Mouse (Mus musculus): ENCODE data around the gene Syne3. TPM values are rescaled to one million over a fixed set of nuclear protein-coding genes. Genes with fewer than 3 reads are reported as not detected.

Gene Syne3
- polyA plus RNA-seq, 1 experiment = 11.6 TPM

DNA sequence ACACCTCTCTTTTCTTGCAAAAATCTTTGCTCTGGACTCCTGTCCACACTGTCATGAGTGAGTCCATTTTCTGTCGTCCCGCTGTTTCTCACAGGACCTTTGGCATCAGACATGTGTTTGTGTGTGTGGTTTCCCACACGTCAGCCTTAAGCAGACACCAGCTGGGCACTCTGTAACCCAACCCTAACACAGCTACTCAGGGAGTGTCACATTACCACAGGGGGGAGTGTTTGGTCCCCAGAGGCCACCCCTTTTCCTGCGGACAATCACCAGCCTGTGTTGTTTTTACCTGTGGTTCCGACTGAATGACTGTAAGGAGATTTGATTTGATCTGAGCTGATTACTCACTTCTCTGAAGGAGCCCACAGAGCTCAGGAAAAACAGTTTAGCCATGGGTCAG, 105.5 kb downstream of the Syne3 start:
- H3K4me2 ChIP-seq (ENCODE audit: low read depth) = peak overlapping the region; percentile 51
- no peak overlapping the region for H3K4me3 ChIP-seq
- TF ChIP-seq MYOG (IDR thresholded peaks at IDR 0.05; ENCODE audit: control insufficient read depth in 1 of 3, insufficient read depth in 1 of 3, insufficient read length in 2 of 3, low read depth in 2 of 3) = peak in 2 of 3 experiments; percentile 39 to 86
- peak in 2 of 3 experiments; percentile 75 to 85 for TF ChIP-seq MYOD1 (IDR thresholded peaks at IDR 0.05; ENCODE audit: control insufficient read depth in 1 of 3, insufficient read length in 2 of 3, low read depth in 2 of 3)
- TF ChIP-seq CEBPB (IDR thresholded peaks at IDR 0.05; ENCODE audit: insufficient read depth, poor library complexity, severe bottlenecking) = no peak
- TF ChIP-seq TCF12 (IDR thresholded peaks at IDR 0.05; ENCODE audit: insufficient read depth, poor library complexity, severe bottlenecking) = peak; percentile 62
- H3K27me3 ChIP-seq (ENCODE audit: control insufficient read depth, insufficient read depth, insufficient read length) = peaks cover 4% of the 10 kb centered on the region
- H3K36me3 ChIP-seq (ENCODE audit: control insufficient read depth, insufficient read depth) = no peaks in the 10 kb centered on the region
- H3ac ChIP-seq (ENCODE audit: control insufficient read depth, insufficient read length) = no peak overlapping the region
- no peaks in the 10 kb centered on the region for H3K79me2 ChIP-seq (ENCODE audit: control insufficient read depth, insufficient read depth)

DNA sequence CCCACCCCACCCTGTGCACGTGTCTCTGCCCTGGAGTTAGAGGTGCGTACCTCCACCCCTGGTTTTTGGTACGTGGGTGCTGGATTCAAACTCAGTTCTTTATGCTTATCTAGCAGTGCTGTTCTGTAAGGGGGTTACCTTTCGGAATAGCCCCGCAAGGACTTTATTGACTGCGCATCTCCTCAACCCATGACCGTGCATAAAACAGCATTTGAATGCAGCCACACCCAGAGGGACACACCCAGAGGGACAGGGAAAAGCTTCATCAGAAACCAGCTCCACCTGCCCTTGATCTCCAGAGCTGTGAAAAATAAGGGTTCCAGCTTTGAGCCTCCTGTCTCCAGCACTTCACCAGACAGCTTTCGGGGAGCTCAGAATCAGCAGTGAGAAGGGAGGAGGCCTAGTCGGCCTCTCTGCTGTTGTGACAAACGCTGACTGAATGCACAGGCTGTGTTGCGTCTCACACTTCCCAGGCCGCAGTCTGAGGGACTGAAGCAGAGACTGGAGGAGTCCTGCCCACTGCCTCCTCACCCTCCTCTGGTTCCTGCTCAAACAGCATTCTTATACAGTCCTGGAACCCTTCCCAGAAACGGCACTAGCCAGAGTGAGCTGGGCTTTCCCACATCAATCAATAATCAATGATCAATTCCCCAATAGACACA, 107.1 kb downstream of the Syne3 start:
- no peak overlapping the region for H3K4me2 ChIP-seq (ENCODE audit: low read depth)
- no peaks in the 10 kb centered on the region for H3K36me3 ChIP-seq (ENCODE audit: control insufficient read depth, insufficient read depth)
- peaks cover 12% of the 10 kb centered on the region for H3K27me3 ChIP-seq (ENCODE audit: control insufficient read depth, insufficient read depth, insufficient read length)
- no peaks in the 10 kb centered on the region for H3K79me2 ChIP-seq (ENCODE audit: control insufficient read depth, insufficient read depth)
- no peak overlapping the region for H3K4me3 ChIP-seq
- TF ChIP-seq CEBPB (IDR thresholded peaks at IDR 0.05; ENCODE audit: insufficient read depth, poor library complexity, severe bottlenecking) (no peak), POLR2A (IDR thresholded peaks at IDR 0.05; ENCODE audit: insufficient read length, low read depth) (no peak), TCF12 (IDR thresholded peaks at IDR 0.05; ENCODE audit: insufficient read depth, poor library complexity, severe bottlenecking) (no peak), MAX (IDR thresholded peaks at IDR 0.05; ENCODE audit: low read depth) (no peak), REST (IDR thresholded peaks at IDR 0.05; ENCODE audit: insufficient read depth, insufficient read length) (no peak), TCF3 (IDR thresholded peaks at IDR 0.05; ENCODE audit: insufficient read length, low read depth) (no peak), SRF (IDR thresholded peaks at IDR 0.05; ENCODE audit: control insufficient read depth, insufficient read length, low read depth) (no peak), POLR2AphosphoS2 (IDR thresholded peaks at IDR 0.05; ENCODE audit: insufficient read length, low read depth) (no peak), MYOG (IDR thresholded peaks at IDR 0.05; ENCODE audit: control insufficient read depth in 1 of 3, insufficient read depth in 1 of 3, insufficient read length in 2 of 3, low read depth in 2 of 3) (no peak), USF1 (IDR thresholded peaks at IDR 0.05; ENCODE audit: low read depth) (no peak), MYOD1 (IDR thresholded peaks at IDR 0.05; ENCODE audit: control insufficient read depth in 1 of 3, insufficient read length in 2 of 3, low read depth in 2 of 3) (no peak), E2F4 (IDR thresholded peaks at IDR 0.05; ENCODE audit: insufficient read depth) (no peak)
- no peak overlapping the region for H3ac ChIP-seq (ENCODE audit: control insufficient read depth, insufficient read length)

DNA sequence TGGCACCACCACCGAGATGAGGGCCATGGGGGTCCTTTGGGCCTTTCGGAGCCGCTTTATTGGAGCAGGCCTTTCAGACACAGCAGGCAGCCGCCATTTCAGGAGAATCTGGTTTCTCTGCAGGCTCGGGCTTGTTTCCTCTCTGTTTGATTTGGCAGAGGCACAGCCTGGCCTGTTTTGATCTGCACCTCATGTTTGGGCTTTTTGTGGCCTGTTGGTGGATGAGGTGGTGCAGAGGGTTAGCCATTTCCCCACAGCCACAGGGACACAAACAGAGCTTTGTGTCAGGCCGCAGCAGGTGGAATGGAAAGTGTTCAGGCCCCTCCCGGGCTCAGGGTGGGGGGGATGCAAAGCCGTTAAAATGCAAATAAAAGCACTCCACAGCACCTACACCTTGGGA, 108.3 kb downstream of the Syne3 start:
- no peak for TF ChIP-seq CEBPB (IDR thresholded peaks at IDR 0.05; ENCODE audit: insufficient read depth, poor library complexity, severe bottlenecking)
- TF ChIP-seq MYOG (IDR thresholded peaks at IDR 0.05; ENCODE audit: control insufficient read depth in 1 of 3, insufficient read depth in 1 of 3, insufficient read length in 2 of 3, low read depth in 2 of 3) = peak in 1 of 3 experiments; percentile 5
- peak in 1 of 3 experiments; percentile 23 for TF ChIP-seq MYOD1 (IDR thresholded peaks at IDR 0.05; ENCODE audit: control insufficient read depth in 1 of 3, insufficient read length in 2 of 3, low read depth in 2 of 3)
- TF ChIP-seq REST (IDR thresholded peaks at IDR 0.05; ENCODE audit: insufficient read depth, insufficient read length) = no peak
- TF ChIP-seq USF1 (IDR thresholded peaks at IDR 0.05; ENCODE audit: low read depth) = no peak
- TF ChIP-seq SRF (IDR thresholded peaks at IDR 0.05; ENCODE audit: control insufficient read depth, insufficient read length, low read depth) = no peak
- Histone ChIP-seq H3K27me3 (ENCODE audit: control insufficient read depth, insufficient read depth, insufficient read length) (peaks cover 24% of the 10 kb centered on the region), H3K4me2 (ENCODE audit: low read depth) (no peak overlapping the region), H3K79me2 (ENCODE audit: control insufficient read depth, insufficient read depth) (no peaks in the 10 kb centered on the region), H3ac (ENCODE audit: control insufficient read depth, insufficient read length) (no peak overlapping the region), H3K4me3 (no peak overlapping the region), H3K36me3 (ENCODE audit: control insufficient read depth, insufficient read depth) (no peaks in the 10 kb centered on the region)

DNA sequence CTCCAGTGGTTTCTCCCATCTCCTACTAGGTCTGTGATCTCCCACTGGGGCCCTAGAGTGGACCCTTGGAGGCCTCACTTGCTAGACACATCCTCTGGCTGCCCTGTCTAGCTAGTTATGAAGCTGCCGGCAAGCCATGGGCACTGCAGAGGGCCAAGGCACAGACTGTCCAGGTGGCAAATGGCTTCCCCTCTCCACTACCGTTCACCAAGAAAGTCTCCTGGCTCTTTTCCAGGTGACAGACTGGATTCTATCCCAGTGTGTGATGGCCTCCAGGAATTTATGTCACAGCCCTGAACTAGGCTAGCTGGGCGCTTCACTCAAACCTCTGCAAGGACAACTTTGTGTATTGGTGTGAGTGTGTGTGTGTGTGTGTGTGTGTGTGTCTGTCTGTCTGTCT, 109.8 kb downstream of the Syne3 start:
- peaks cover 33% of the 10 kb centered on the region for H3K27me3 ChIP-seq (ENCODE audit: control insufficient read depth, insufficient read depth, insufficient read length)
- no peaks in the 10 kb centered on the region for H3K79me2 ChIP-seq (ENCODE audit: control insufficient read depth, insufficient read depth)
- H3K4me2 ChIP-seq (ENCODE audit: low read depth) = no peak overlapping the region
- no peak overlapping the region for H3K4me3 ChIP-seq
- TF ChIP-seq MYOD1 (IDR thresholded peaks at IDR 0.05; ENCODE audit: control insufficient read depth in 1 of 3, insufficient read length in 2 of 3, low read depth in 2 of 3) (no peak), TCF3 (IDR thresholded peaks at IDR 0.05; ENCODE audit: insufficient read length, low read depth) (no peak), CEBPB (IDR thresholded peaks at IDR 0.05; ENCODE audit: insufficient read depth, poor library complexity, severe bottlenecking) (no peak), POLR2A (IDR thresholded peaks at IDR 0.05; ENCODE audit: insufficient read length, low read depth) (no peak), SRF (IDR thresholded peaks at IDR 0.05; ENCODE audit: control insufficient read depth, insufficient read length, low read depth) (no peak), MAX (IDR thresholded peaks at IDR 0.05; ENCODE audit: low read depth) (no peak), TCF12 (IDR thresholded peaks at IDR 0.05; ENCODE audit: insufficient read depth, poor library complexity, severe bottlenecking) (no peak), REST (IDR thresholded peaks at IDR 0.05; ENCODE audit: insufficient read depth, insufficient read length) (no peak), MYOG (IDR thresholded peaks at IDR 0.05; ENCODE audit: control insufficient read depth in 1 of 3, insufficient read depth in 1 of 3, insufficient read length in 2 of 3, low read depth in 2 of 3) (no peak), USF1 (IDR thresholded peaks at IDR 0.05; ENCODE audit: low read depth) (no peak), POLR2AphosphoS2 (IDR thresholded peaks at IDR 0.05; ENCODE audit: insufficient read length, low read depth) (no peak)
- H3K36me3 ChIP-seq (ENCODE audit: control insufficient read depth, insufficient read depth) = no peaks in the 10 kb centered on the region
- H3ac ChIP-seq (ENCODE audit: control insufficient read depth, insufficient read length) = no peak overlapping the region

DNA sequence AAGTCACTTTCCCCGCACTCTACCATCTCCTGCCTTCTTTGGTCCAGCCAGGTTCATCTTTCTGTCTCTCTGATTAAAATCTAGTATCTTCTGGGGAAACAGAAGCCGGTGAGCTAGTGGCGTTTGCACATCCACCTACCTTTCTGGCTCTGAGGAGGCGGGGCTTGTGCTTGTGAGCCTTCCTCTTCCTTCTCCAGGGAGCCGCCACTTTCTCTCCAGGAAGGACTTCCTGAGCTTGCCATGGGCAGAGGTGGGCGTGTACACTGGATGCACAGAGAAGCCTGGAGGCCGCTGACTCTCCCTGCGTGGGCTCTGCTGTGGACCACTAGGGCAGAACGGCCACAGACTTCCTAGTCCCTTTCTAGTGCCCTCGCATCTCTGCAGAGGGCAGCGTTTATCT, 110.4 kb downstream of the Syne3 start:
- Histone ChIP-seq H3K4me3 (no peak overlapping the region), H3K79me2 (ENCODE audit: control insufficient read depth, insufficient read depth) (no peaks in the 10 kb centered on the region), H3K36me3 (ENCODE audit: control insufficient read depth, insufficient read depth) (no peaks in the 10 kb centered on the region), H3ac (ENCODE audit: control insufficient read depth, insufficient read length) (no peak overlapping the region), H3K27me3 (ENCODE audit: control insufficient read depth, insufficient read depth, insufficient read length) (peaks cover 40% of the 10 kb centered on the region), H3K4me2 (ENCODE audit: low read depth) (no peak overlapping the region)
- no peak for TF ChIP-seq REST (IDR thresholded peaks at IDR 0.05; ENCODE audit: insufficient read depth, insufficient read length)
- TF ChIP-seq SRF (IDR thresholded peaks at IDR 0.05; ENCODE audit: control insufficient read depth, insufficient read length, low read depth) = no peak
- no peak for TF ChIP-seq MYOD1 (IDR thresholded peaks at IDR 0.05; ENCODE audit: control insufficient read depth in 1 of 3, insufficient read length in 2 of 3, low read depth in 2 of 3)
- TF ChIP-seq MAX (IDR thresholded peaks at IDR 0.05; ENCODE audit: low read depth) = no peak
- TF ChIP-seq CEBPB (IDR thresholded peaks at IDR 0.05; ENCODE audit: insufficient read depth, poor library complexity, severe bottlenecking) = no peak
- TF ChIP-seq USF1 (IDR thresholded peaks at IDR 0.05; ENCODE audit: low read depth) = no peak
- TF ChIP-seq TCF3 (IDR thresholded peaks at IDR 0.05; ENCODE audit: insufficient read length, low read depth) = no peak
- TF ChIP-seq MYOG (IDR thresholded peaks at IDR 0.05; ENCODE audit: control insufficient read depth in 1 of 3, insufficient read depth in 1 of 3, insufficient read length in 2 of 3, low read depth in 2 of 3) = no peak
- no peak for TF ChIP-seq E2F4 (IDR thresholded peaks at IDR 0.05; ENCODE audit: insufficient read depth)
- TF ChIP-seq TCF12 (IDR thresholded peaks at IDR 0.05; ENCODE audit: insufficient read depth, poor library complexity, severe bottlenecking) = no peak
- no peak for TF ChIP-seq POLR2AphosphoS2 (IDR thresholded peaks at IDR 0.05; ENCODE audit: insufficient read length, low read depth)
- no peak for TF ChIP-seq POLR2A (IDR thresholded peaks at IDR 0.05; ENCODE audit: insufficient read length, low read depth)
